Mouse (Mus musculus): ENCODE measurements at regions not wholly inside any gene's neighbourhood (a gene's known extent, or its start where the extent isn't known, plus 50 kb on each side); places are given as distances from the start of the nearest gene placed in this dataset.

GRCm38 (mm10) chr11:56442381-56442780 is 401.6 kb upstream of the Nmur2 start:
- Histone ChIP-seq H3K36me3 (ENCODE audit: control insufficient read depth in 1 of 2, insufficient read depth in 2 of 2, low read length in 2 of 2) (no peaks in the 10 kb centered on the region), H3K27ac (ENCODE audit: control insufficient read depth, low read depth, low read length) (no peak overlapping the region), H3K4me1 (ENCODE audit: control insufficient read depth in 1 of 2, insufficient read depth in 2 of 2, low read length in 2 of 2) (no peaks in the 10 kb centered on the region), H3K4me3 (ENCODE audit: control insufficient read depth in 1 of 2, insufficient read depth in 1 of 2, low read depth in 2 of 2, low read length in 2 of 2) (no peak overlapping the region), H3K9me3 (replicated peaks; ENCODE audit: insufficient read depth, low read length) (no peaks in the 10 kb centered on the region), H3K79me2 (ENCODE audit: control insufficient read depth, insufficient read depth, low read length, poor library complexity) (no peaks in the 10 kb centered on the region), H3K9ac (ENCODE audit: control insufficient read depth, low read depth, low read length, poor library complexity, severe bottlenecking) (no peak overlapping the region), H3K27me3 (ENCODE audit: control insufficient read depth in 1 of 2, insufficient read depth in 2 of 2, low read length in 2 of 2) (no peaks in the 10 kb centered on the region)
- no peak for TF ChIP-seq EP300 (IDR thresholded peaks at IDR 0.05; ENCODE audit: low read depth in 1 of 2, low read length in 2 of 2)
- no peak for TF ChIP-seq CHD1 (IDR thresholded peaks at IDR 0.05; ENCODE audit: low read depth, low read length)
- TF ChIP-seq RAD21 (IDR thresholded peaks at IDR 0.05; ENCODE audit: low read depth, low read length), result no peak
- no peak for TF ChIP-seq JUND (IDR thresholded peaks at IDR 0.05; ENCODE audit: low read depth, low read length)
- TF ChIP-seq USF1 (IDR thresholded peaks at IDR 0.05; ENCODE audit: low read depth, low read length), result no peak
- no peak for TF ChIP-seq ETS1 (IDR thresholded peaks at IDR 0.05; ENCODE audit: low read depth, low read length)
- TF ChIP-seq GATA1 (IDR thresholded peaks at IDR 0.05; ENCODE audit: low read depth, low read length), result no peak
- no peak for TF ChIP-seq ZMIZ1 (IDR thresholded peaks at IDR 0.05; ENCODE audit: low read depth, low read length)
- TF ChIP-seq NRF1 (IDR thresholded peaks at IDR 0.05; ENCODE audit: insufficient read depth, low read depth, low read length, poor library complexity, severe bottlenecking), result no peak
- no peak for TF ChIP-seq ZKSCAN1 (IDR thresholded peaks at IDR 0.05; ENCODE audit: low read depth, low read length)
- no peak for TF ChIP-seq MAFK (IDR thresholded peaks at IDR 0.05; ENCODE audit: borderline replicate concordance, low read depth, low read length)
- TF ChIP-seq BHLHE40 (IDR thresholded peaks at IDR 0.05; ENCODE audit: borderline replicate concordance, low read depth, low read length), result no peak
- no peak for TF ChIP-seq TBP (IDR thresholded peaks at IDR 0.05; ENCODE audit: low read depth, low read length)
- DNase-seq (ENCODE audit: low read depth, low spot score), result no peak

DNA sequence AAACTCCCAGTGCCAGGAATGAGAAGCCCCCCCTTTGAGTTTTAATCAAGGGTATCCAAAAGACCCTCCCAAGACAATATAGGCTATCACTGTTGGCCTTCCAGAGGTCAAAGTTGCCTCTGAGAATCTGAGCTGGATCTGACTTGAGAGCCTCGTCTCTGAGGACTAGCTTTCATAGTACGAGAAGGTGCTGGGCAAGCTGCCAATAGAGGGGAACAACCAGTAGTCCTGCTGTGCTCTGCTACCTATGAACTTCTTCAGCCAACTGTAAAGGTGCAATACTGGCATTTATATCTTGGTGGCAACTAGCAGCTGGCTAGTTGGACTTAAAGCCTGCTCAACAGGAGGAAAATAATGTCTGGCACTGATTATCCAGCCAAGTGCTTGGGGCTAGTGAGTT is 400.3 kb upstream of the Nmur2 start:
- Histone ChIP-seq H3K27me3 (ENCODE audit: control insufficient read depth in 1 of 2, insufficient read depth in 2 of 2, low read length in 2 of 2) (no peaks in the 10 kb centered on the region), H3K27ac (ENCODE audit: control insufficient read depth, low read depth, low read length) (no peak overlapping the region), H3K9me3 (replicated peaks; ENCODE audit: insufficient read depth, low read length) (no peaks in the 10 kb centered on the region), H3K9ac (ENCODE audit: control insufficient read depth, low read depth, low read length, poor library complexity, severe bottlenecking) (no peak overlapping the region), H3K4me1 (ENCODE audit: control insufficient read depth in 1 of 2, insufficient read depth in 2 of 2, low read length in 2 of 2) (no peaks in the 10 kb centered on the region), H3K36me3 (ENCODE audit: control insufficient read depth in 1 of 2, insufficient read depth in 2 of 2, low read length in 2 of 2) (no peaks in the 10 kb centered on the region), H3K4me3 (ENCODE audit: control insufficient read depth in 1 of 2, insufficient read depth in 1 of 2, low read depth in 2 of 2, low read length in 2 of 2) (no peak overlapping the region), H3K79me2 (ENCODE audit: control insufficient read depth, insufficient read depth, low read length, poor library complexity) (no peaks in the 10 kb centered on the region)
- DNase-seq (ENCODE audit: low read depth, low spot score), result no peak
- TF ChIP-seq UBTF (IDR thresholded peaks at IDR 0.05; ENCODE audit: borderline replicate concordance, insufficient read depth, low read depth, low read length) (no peak), MYB (IDR thresholded peaks at IDR 0.05; ENCODE audit: low read depth, low read length) (no peak)

DNA sequence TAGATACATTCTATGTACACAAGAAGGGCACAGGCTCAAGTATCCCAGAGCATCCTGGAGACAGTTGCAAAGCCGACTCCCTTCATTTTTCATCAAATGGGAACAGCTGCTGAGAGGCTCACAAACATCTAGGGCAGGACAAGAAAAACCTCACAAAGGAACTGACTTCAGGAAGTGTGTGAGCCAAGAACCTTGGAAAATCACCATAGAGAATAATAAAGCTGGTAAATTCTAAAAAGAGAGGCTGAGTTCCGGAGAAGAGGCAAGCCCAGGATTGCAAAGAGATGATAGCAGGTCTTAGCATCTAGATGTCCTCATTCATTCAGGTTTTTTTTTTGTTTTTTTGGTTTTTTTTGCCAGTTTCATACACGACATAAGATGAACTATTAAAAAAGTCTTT is 390.3 kb upstream of the Nmur2 start:
- Histone ChIP-seq H3K9me3 (replicated peaks; ENCODE audit: insufficient read depth, low read length) (no peaks in the 10 kb centered on the region), H3K4me1 (ENCODE audit: control insufficient read depth in 1 of 2, insufficient read depth in 2 of 2, low read length in 2 of 2) (no peaks in the 10 kb centered on the region), H3K79me2 (ENCODE audit: control insufficient read depth, insufficient read depth, low read length, poor library complexity) (no peaks in the 10 kb centered on the region), H3K27me3 (ENCODE audit: control insufficient read depth in 1 of 2, insufficient read depth in 2 of 2, low read length in 2 of 2) (no peaks in the 10 kb centered on the region), H3K4me3 (ENCODE audit: control insufficient read depth in 1 of 2, insufficient read depth in 1 of 2, low read depth in 2 of 2, low read length in 2 of 2) (no peak overlapping the region), H3K27ac (ENCODE audit: control insufficient read depth, low read depth, low read length) (no peak overlapping the region), H3K9ac (ENCODE audit: control insufficient read depth, low read depth, low read length, poor library complexity, severe bottlenecking) (no peak overlapping the region), H3K36me3 (ENCODE audit: control insufficient read depth in 1 of 2, insufficient read depth in 2 of 2, low read length in 2 of 2) (no peaks in the 10 kb centered on the region)
- no peak for TF ChIP-seq MAX (IDR thresholded peaks at IDR 0.05; ENCODE audit: low read length)
- no peak for TF ChIP-seq ZKSCAN1 (IDR thresholded peaks at IDR 0.05; ENCODE audit: low read depth, low read length)
- no peak for TF ChIP-seq GABPA (IDR thresholded peaks at IDR 0.05; ENCODE audit: low read depth, low read length)
- no peak for TF ChIP-seq ZMIZ1 (IDR thresholded peaks at IDR 0.05; ENCODE audit: low read depth, low read length)
- TF ChIP-seq ZC3H11A (IDR thresholded peaks at IDR 0.05; ENCODE audit: low read depth, low read length), result no peak
- no peak for TF ChIP-seq POLR2AphosphoS2 (IDR thresholded peaks at IDR 0.05; ENCODE audit: low read length)
- TF ChIP-seq ZNF384 (IDR thresholded peaks at IDR 0.05; ENCODE audit: low read depth, low read length), result no peak
- no peak for TF ChIP-seq TBP (IDR thresholded peaks at IDR 0.05; ENCODE audit: low read depth, low read length)
- TF ChIP-seq UBTF (IDR thresholded peaks at IDR 0.05; ENCODE audit: borderline replicate concordance, insufficient read depth, low read depth, low read length), result no peak
- TF ChIP-seq MAZ (IDR thresholded peaks at IDR 0.05; ENCODE audit: low read depth, low read length), result no peak
- TF ChIP-seq MYC (IDR thresholded peaks at IDR 0.05; ENCODE audit: low read depth, low read length), result no peak
- DNase-seq (ENCODE audit: low read depth, low spot score), result no peak
